ENCODE assay signal across 12 mouse cellular contexts in genomic region chr4:155295026-155295590, GRCm38 (mm10). TPM values are rescaled to one million over a fixed set of nuclear protein-coding genes. Genes with fewer than 3 reads are reported as not detected.
DNase-seq lines count a peak whose midpoint lies in the region; ATAC-seq and TF ChIP-seq lines count a peak whose summit lies in the region.
"Had no signal": no experiment of that assay in that cellular context is flagged by ENCODE, and none has a peak within 500 bp of the region (broad histone marks: within the 10 kb centered on the region; RNA-seq: fewer than 3 reads in every experiment).

No protein-coding gene starts in this region.

- no peak for TF ChIP-seq EP300 in heart, adult 2 months (IDR thresholded peaks at IDR 0.05; ENCODE audit: insufficient read depth, low read depth, low read length)

- no peak overlapping the region for H3K27ac ChIP-seq in heart, adult 2 months
- no peak overlapping the region for H3K27ac ChIP-seq in lung, embryonic 14.5 days (ENCODE audit: low read depth)
- H3K27ac ChIP-seq in embryonic facial prominence, embryonic 13.5 days: peak overlapping the region; percentile 40; the same call in 1 of the 2 replicates
- H3K27ac ChIP-seq: liver, embryonic 15.5 days; neural tube, embryonic 12.5 days; stomach, embryonic 15.5 days had no signal

- no peak overlapping the region for H3K4me3 ChIP-seq in heart, adult 2 months
- no peak overlapping the region for H3K4me3 ChIP-seq in lung, embryonic 14.5 days (ENCODE audit: low read depth, low read length)
- no peak overlapping the region for H3K4me3 ChIP-seq in lung, adult 2 months (replicated peaks; ENCODE audit: extremely low read depth, low read depth, low read length)
- H3K4me3 ChIP-seq in embryonic facial prominence, embryonic 13.5 days: no peak overlapping the region
- H3K4me3 ChIP-seq: liver, embryonic 15.5 days; neural tube, embryonic 12.5 days; stomach, embryonic 15.5 days had no signal

- intact Hi-C loops in heart, adult 2 months (cut with DNase I): no loop called here

- no peak for DNase-seq in heart, adult 2 months
- no peak for DNase-seq in heart, adult 9 months (ENCODE audit: low spot score in 2 of 2)
- peak; percentile 26 for DNase-seq in lung, embryonic 14.5 days
- DNase-seq in lung, adult 2 months: no peak
- peak; percentile 61 for DNase-seq in R1 (ENCODE audit: low read depth, low spot score)
- DNase-seq in adrenal gland, postnatal 4 days (ENCODE audit: low spot score in 2 of 2): no peak
- no peak for DNase-seq in right cerebral cortex, postnatal 10 days (ENCODE audit: low spot score in 2 of 2)
- DNase-seq: kidney, adult 18-20 months had no signal

- ATAC-seq in lung, embryonic 14.5 days (ENCODE audit: insufficient read depth): no peak
- ATAC-seq in embryonic facial prominence, embryonic 13.5 days (ENCODE audit: insufficient number of reproducible peaks, insufficient read depth, low FRiP score, low TSS enrichment, low read depth): no peak

- no peak overlapping the region for H3K4me2 ChIP-seq in lung, embryonic 14.5 days
- no peak overlapping the region for H3K4me2 ChIP-seq in embryonic facial prominence, embryonic 13.5 days
- H3K4me2 ChIP-seq: liver, embryonic 15.5 days; neural tube, embryonic 12.5 days; stomach, embryonic 15.5 days had no signal

- no peaks in the 10 kb centered on the region for H3K27me3 ChIP-seq in heart, adult 2 months (ENCODE audit: control insufficient read depth, insufficient read depth, low read length)
- no peaks in the 10 kb centered on the region for H3K27me3 ChIP-seq in lung, embryonic 14.5 days (ENCODE audit: insufficient read depth, low read length)
- no peaks in the 10 kb centered on the region for H3K27me3 ChIP-seq in embryonic facial prominence, embryonic 13.5 days
- H3K27me3 ChIP-seq: liver, embryonic 15.5 days; neural tube, embryonic 12.5 days; stomach, embryonic 15.5 days had no signal

- TF ChIP-seq CTCF in heart, adult 2 months (IDR thresholded peaks at IDR 0.05): 0 out of 2 replicates have a peak, but pooled peaks have one; percentile 12
- 0 out of 2 replicates have a peak, but pooled peaks have one; percentile 24 for TF ChIP-seq CTCF in lung, embryonic 14.5 days (IDR thresholded peaks at IDR 0.05; ENCODE audit: low read depth)
- TF ChIP-seq CTCF in lung, adult 2 months (IDR thresholded peaks at IDR 0.05; ENCODE audit: insufficient read depth, low read length): no peak

- H3K4me1 ChIP-seq in heart, adult 2 months (ENCODE audit: control insufficient read depth, insufficient read depth, low read length): no peaks in the 10 kb centered on the region
- H3K4me1 ChIP-seq in lung, embryonic 14.5 days (ENCODE audit: insufficient read depth): no peaks in the 10 kb centered on the region
- H3K4me1 ChIP-seq in lung, adult 2 months (ENCODE audit: control insufficient read depth, insufficient read depth, low read length): no peaks in the 10 kb centered on the region
- H3K4me1 ChIP-seq in embryonic facial prominence, embryonic 13.5 days: peaks cover 19% of the 10 kb centered on the region
- H3K4me1 ChIP-seq: liver, embryonic 15.5 days; neural tube, embryonic 12.5 days; stomach, embryonic 15.5 days had no signal

- H3K36me3 ChIP-seq in heart, adult 2 months (ENCODE audit: control insufficient read depth, insufficient read depth, low read length): no peaks in the 10 kb centered on the region
- H3K36me3 ChIP-seq in lung, embryonic 14.5 days (ENCODE audit: insufficient read depth): no peaks in the 10 kb centered on the region
- no peaks in the 10 kb centered on the region for H3K36me3 ChIP-seq in embryonic facial prominence, embryonic 13.5 days
- H3K36me3 ChIP-seq: liver, embryonic 15.5 days; neural tube, embryonic 12.5 days; stomach, embryonic 15.5 days had no signal

- TF ChIP-seq POLR2A in heart, adult 2 months (IDR thresholded peaks at IDR 0.05; ENCODE audit: insufficient read depth, low read depth, low read length): no peak
- no peak for TF ChIP-seq POLR2A in lung, adult 2 months (IDR thresholded peaks at IDR 0.05; ENCODE audit: borderline replicate concordance, extremely low read depth, low read depth, low read length)

- H3K79me2 ChIP-seq in heart, adult 2 months (replicated peaks; ENCODE audit: control insufficient read depth, insufficient read depth, low read length): no peaks in the 10 kb centered on the region

- WGBS in heart, adult 2 months: 80% methylated on average over 10 of the region's 10 CpGs
- WGBS in lung, embryonic 14.5 days: 74% methylated on average over 10 of the region's 10 CpGs
- WGBS in lung, adult 2 months: 74% methylated on average over 10 of the region's 10 CpGs
- 66% methylated on average over 10 of the region's 10 CpGs for WGBS in embryonic facial prominence, embryonic 13.5 days

- no peak overlapping the region for H3K9ac ChIP-seq in heart, adult 2 months (ENCODE audit: low read depth, low read length)
- H3K9ac ChIP-seq in lung, embryonic 14.5 days: no peak overlapping the region
- no peak overlapping the region for H3K9ac ChIP-seq in embryonic facial prominence, embryonic 13.5 days
- H3K9ac ChIP-seq: liver, embryonic 15.5 days; neural tube, embryonic 12.5 days; stomach, embryonic 15.5 days had no signal

- H3K9me3 ChIP-seq in lung, embryonic 14.5 days (ENCODE audit: low read depth, low read length): no peaks in the 10 kb centered on the region
- H3K9me3 ChIP-seq in embryonic facial prominence, embryonic 13.5 days: no peaks in the 10 kb centered on the region
- H3K9me3 ChIP-seq: liver, embryonic 15.5 days; neural tube, embryonic 12.5 days; stomach, embryonic 15.5 days had no signal

RNA-seq across cellular contexts. Expression of gene Faap20, which starts 45.5 kb away (rescaled TPM):
- 10 to 100 TPM; 14.4 to 16.7 TPM for total RNA-seq in heart, adult 2 months (2021)
- 26.7 and 30.3 TPM in 2 replicates for polyA plus RNA-seq in heart, adult 2 months (2012; rRNA removed)
- polyA plus RNA-seq in lung, embryonic 14.5 days (2014; fragmentation: Nextera tagmentation; extraction: Ambion mirVana): 81.2 and 83.9 TPM in 2 replicates
- polyA plus RNA-seq in lung, adult 2 months (2012; rRNA removed): 56.7 and 59.3 TPM in 2 replicates
- polyA plus RNA-seq in embryonic facial prominence, embryonic 13.5 days (2015; fragmentation: Nextera tagmentation; extraction: Ambion mirVana): 77.4 and 80.0 TPM in 2 replicates
- 10 to 100 TPM; 54.9 to 56.3 TPM for total RNA-seq in adrenal gland, postnatal 4 days (2021)

Comparison
In these comparisons a context has a peak if more than half of its experiments do, and no peak if none do; other contexts are left out.
1. DNase-seq: peak in lung, embryonic 14.5 days (single experiment) and R1 (single experiment); none in heart, adult 2 months (0 of 2), heart, adult 9 months (0 of 2), lung, adult 2 months (single experiment), adrenal gland, postnatal 4 days (0 of 2) and right cerebral cortex, postnatal 10 days (0 of 2).